In genomic region chr2:115579171-115579900, GRCm38 (mm10) we compare ENCODE assay signal across 9 mouse cellular contexts. TPM values are rescaled to one million over a fixed set of nuclear protein-coding genes. Genes with fewer than 3 reads are reported as not detected.
DNase-seq lines count a peak whose midpoint lies in the region; ATAC-seq and TF ChIP-seq lines count a peak whose summit lies in the region.
"Had no signal": no experiment of that assay in that cellular context is flagged by ENCODE, and none has a peak within 500 bp of the region (broad histone marks: within the 10 kb centered on the region; RNA-seq: fewer than 3 reads in every experiment).

No protein-coding gene starts in this region.

- H3K36me3 ChIP-seq in ES-Bruce4 (ENCODE audit: control insufficient read depth, insufficient read depth, low read length, poor library complexity, severe bottlenecking) (no peaks in the 10 kb centered on the region), ES-E14 (ENCODE audit: control insufficient read depth, insufficient read depth, low read length, poor library complexity, severe bottlenecking) (no peaks in the 10 kb centered on the region)
- H3K36me3 ChIP-seq in hindbrain, embryonic 10.5 days: no peaks in the 10 kb centered on the region
- no peaks in the 10 kb centered on the region for H3K36me3 ChIP-seq in liver, embryonic 16.5 days (ENCODE audit: control insufficient read depth, insufficient read depth)

- peak; percentile 63; the same call in 1 of the 2 replicates for TF ChIP-seq EP300 in ES-Bruce4 (IDR thresholded peaks at IDR 0.05; ENCODE audit: insufficient read depth, low read depth, low read length)

- H3K27ac ChIP-seq in ES-Bruce4 (ENCODE audit: insufficient read depth, low read length) (peak overlapping the region; percentile 9; the same call in 1 of the 2 replicates), ES-E14 (ENCODE audit: insufficient read depth, low read depth, low read length, poor library complexity, severe bottlenecking) (peak overlapping the region; percentile 56; the same call in 1 of the 2 replicates)
- H3K27ac ChIP-seq in hindbrain, embryonic 10.5 days: peak overlapping the region; percentile 79
- H3K27ac ChIP-seq in liver, embryonic 16.5 days (ENCODE audit: low read length): 0 out of 2 replicates have a peak overlapping the region, but pooled peaks have one; percentile 20

- no peak for TF ChIP-seq CTCF in ES-Bruce4 (IDR thresholded peaks at IDR 0.05; ENCODE audit: low read depth, low read length)

- TF ChIP-seq POLR2A in ES-Bruce4 (IDR thresholded peaks at IDR 0.05; ENCODE audit: insufficient read depth, low read length): no peak

- H3K4me3 ChIP-seq in ES-Bruce4 (ENCODE audit: low read depth, low read length) (peak overlapping the region; percentile 17; the same call in 1 of the 2 replicates), ES-E14 (ENCODE audit: insufficient read depth in 1 of 2, low read depth in 1 of 2, low read length in 2 of 2, poor library complexity in 1 of 2, severe bottlenecking in 1 of 2) (peak overlapping the region; percentile 42 to 88)
- peak overlapping the region; percentile 35 for H3K4me3 ChIP-seq in hindbrain, embryonic 10.5 days
- H3K4me3 ChIP-seq in liver, embryonic 16.5 days (ENCODE audit: low read depth, low read length): peak overlapping the region; percentile 39
- H3K4me3 ChIP-seq: megakaryocyte, embryonic 14.5 days had no signal

- peak overlapping the region; percentile 50 for H3K4me2 ChIP-seq in liver, embryonic 16.5 days (ENCODE audit: low read depth, low read length)

- WGBS in hindbrain, embryonic 10.5 days: 44% methylated on average over 18 of the region's 18 CpGs
- 67% methylated on average over 18 of the region's 18 CpGs for WGBS in liver, embryonic 16.5 days (ENCODE audit: insufficient replicate concordance)

- in situ Hi-C loops in ES-E14 (cut with MboI; ENCODE audit: low sequenced_read_pairs in 2 of 2, unreplicated experiment in 2 of 2): loop anchor here in 1 of 2 experiments (25.0 kb wide), 1 partner anchor 483 kb away; the partner anchor contains the start of gene Meis2

- H3K9ac ChIP-seq in ES-Bruce4 (ENCODE audit: low read depth, poor library complexity, severe bottlenecking) (peak overlapping the region; percentile 29; the same call in 1 of the 2 replicates), ES-E14 (ENCODE audit: insufficient read depth, low read depth, low read length, poor library complexity, severe bottlenecking) (peak overlapping the region; percentile 55)
- H3K9ac ChIP-seq in liver, embryonic 16.5 days (ENCODE audit: low read depth, low read length): 0 out of 2 replicates have a peak overlapping the region, but pooled peaks have one; percentile 8

- H3K27me3 ChIP-seq in ES-Bruce4 (ENCODE audit: control insufficient read depth, insufficient read depth, low read length, poor library complexity, severe bottlenecking): no peaks in the 10 kb centered on the region
- H3K27me3 ChIP-seq in hindbrain, embryonic 10.5 days (ENCODE audit: insufficient read depth, poor library complexity, severe bottlenecking): no peaks in the 10 kb centered on the region
- no peaks in the 10 kb centered on the region for H3K27me3 ChIP-seq in liver, embryonic 16.5 days (ENCODE audit: control insufficient read depth, insufficient read depth, low read depth, low read length)
- H3K27me3 ChIP-seq: megakaryocyte, embryonic 14.5 days had no signal

- no peak for DNase-seq in ES-E14 (ENCODE audit: low read depth, low spot score)
- DNase-seq in hindbrain, embryonic 10.5 days (ENCODE audit: low spot score): peak; percentile 29
- DNase-seq in layer of hippocampus, adult 11-12 months (ENCODE audit: low spot score): no peak
- DNase-seq in adrenal gland, postnatal 10 days: no peak
- DNase-seq: heart, adult 18-20 months had no signal

- no peaks in the 10 kb centered on the region for H3K9me3 ChIP-seq in ES-Bruce4 (replicated peaks; ENCODE audit: control insufficient read depth, insufficient read depth, low read length, poor library complexity, severe bottlenecking)
- no peaks in the 10 kb centered on the region for H3K9me3 ChIP-seq in ES-E14 (ENCODE audit: control insufficient read depth, insufficient read depth, low read depth, low read length)
- no peaks in the 10 kb centered on the region for H3K9me3 ChIP-seq in hindbrain, embryonic 10.5 days
- no peaks in the 10 kb centered on the region for H3K9me3 ChIP-seq in liver, embryonic 16.5 days (replicated peaks; ENCODE audit: control insufficient read depth, low read length)
- H3K9me3 ChIP-seq: megakaryocyte, embryonic 14.5 days had no signal

- H3K4me1 ChIP-seq in ES-Bruce4 (ENCODE audit: control insufficient read depth, insufficient read depth, low read length) (peaks cover 2% of the 10 kb centered on the region), ES-E14 (ENCODE audit: control insufficient read depth in 2 of 2, insufficient read depth in 2 of 2, low read length in 2 of 2, poor library complexity in 1 of 2) (peaks cover 3 to 11% of the 10 kb centered on the region in 2 experiments; a peak in 3 of 4 replicates)
- peaks cover 42% of the 10 kb centered on the region for H3K4me1 ChIP-seq in hindbrain, embryonic 10.5 days (replicated peaks)
- H3K4me1 ChIP-seq in liver, embryonic 16.5 days (ENCODE audit: control insufficient read depth, low read depth, low read length): peaks cover 11% of the 10 kb centered on the region

- no peak for ATAC-seq in liver, embryonic 16.5 days (ENCODE audit: low read depth)
- ATAC-seq in CD4-positive, CD25-positive, alpha-beta regulatory T cell, adult 4 months: no peak

TF ChIP-seq in ES-E14, 5 proteins besides CTCF, POLR2A, EP300 and RAD21:
- no peak for TF ChIP-seq CHD2 (IDR thresholded peaks at IDR 0.05; ENCODE audit: low read depth, low read length)
- TF ChIP-seq ZC3H11A (IDR thresholded peaks at IDR 0.05; ENCODE audit: borderline replicate concordance, low read depth, low read length): no peak
- TF ChIP-seq HCFC1 (IDR thresholded peaks at IDR 0.05; ENCODE audit: borderline replicate concordance, insufficient read depth, low read length): no peak
- no peak for TF ChIP-seq MAFK (IDR thresholded peaks at IDR 0.05; ENCODE audit: insufficient read depth, low read depth, low read length)
- no peak for TF ChIP-seq ZNF384 (IDR thresholded peaks at IDR 0.05; ENCODE audit: low read depth, low read length)

RNA-seq across cellular contexts. Expression of gene BC052040, which starts 2.2 kb away (rescaled TPM):
- 37.9 and 38.8 TPM in 2 replicates for polyA plus RNA-seq in ES-Bruce4 (2011; ENCODE audit: insufficient read depth, insufficient read length, low read depth, missing spikeins)
- 7.2 and 7.9 TPM in 2 replicates for total RNA-seq in ES-E14 (2012; rRNA removed)
- 23.7 and 25.1 TPM in 2 replicates for polyA plus RNA-seq in hindbrain, embryonic 10.5 days (2016; fragmentation: Nextera tagmentation; extraction: Ambion mirVana)
- 7.6 and 9.0 TPM in 2 replicates for polyA plus RNA-seq in liver, embryonic 16.5 days (2015; fragmentation: Nextera tagmentation; extraction: Ambion mirVana)
- 10 to 100 TPM; 12.9 to 13.4 TPM for polyA plus RNA-seq in CD4-positive, CD25-positive, alpha-beta regulatory T cell, adult 4 months (2017; shearing (Covaris generic))
- total RNA-seq in adrenal gland, postnatal 10 days (2021): 1 to 10 TPM; 4.7 to 5.3 TPM

Comparison
In these comparisons a context has a peak if more than half of its experiments do, and no peak if none do; other contexts are left out.
1. H3K27ac ChIP-seq: peak in every context shown above with its lines; median percentile 79 in hindbrain, embryonic 10.5 days; 56 in ES-E14; 20 in liver, embryonic 16.5 days; 9 in ES-Bruce4.